Mouse (Mus musculus) megakaryocyte, embryonic 14.5 days (primary cell): ENCODE results near the gene Pard3.

Experiments used
- FLI1 ChIP-seq: IDR thresholded peaks from 2 replicates; pipeline ENCODE4 v1.6.1; 2012; ENCODE audit warnings: low read length, inconsistent platforms, mixed read lengths
- GATA1 ChIP-seq: IDR thresholded peaks from 3 replicates; pipeline ENCODE4 v1.6.1; 2012; ENCODE audit warnings: mixed read lengths, low read length, inconsistent platforms, borderline replicate concordance

DNA sequence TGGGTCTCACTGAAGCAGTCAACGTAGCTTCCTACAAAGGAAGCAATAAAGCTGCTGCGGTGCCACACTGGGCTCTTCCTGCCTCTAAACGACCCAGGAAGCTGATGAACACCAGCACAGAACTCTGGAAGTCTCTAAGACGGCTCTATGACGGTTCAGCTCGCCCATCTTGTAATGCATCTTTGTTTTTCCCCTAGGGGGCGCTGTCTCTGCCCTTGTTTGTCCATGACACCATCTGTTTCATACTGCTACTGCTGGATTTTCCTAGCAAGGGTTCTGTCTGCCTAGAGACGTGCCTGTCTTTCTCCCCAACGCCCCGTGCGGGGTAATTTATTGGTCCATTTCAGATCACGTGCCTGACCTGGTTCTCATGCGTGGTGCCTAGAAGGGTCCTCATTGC, 188.3 kb downstream of the Pard3 start:
- TF ChIP-seq GATA1 = no peak
- no peak for TF ChIP-seq FLI1
